Mouse (Mus musculus) MEL (cell line): ENCODE measurements at regions not wholly inside any gene's neighbourhood (a gene's known extent, or its start where the extent isn't known, plus 50 kb on each side); places are given as distances from the start of the nearest gene placed in this dataset.

ENCODE experiments used
- DNase-seq: peaks from one replicate; pipeline ENCODE4 v3.0.0; 2011; ENCODE audit warnings: low read depth, low spot score
- H3K27ac ChIP-seq: 2 replicates; pipeline ENCODE4 v1.5.1; 2012; ENCODE audit warnings: low read depth, mild to moderate bottlenecking, control low read depth, low read length, moderate library complexity; ENCODE audit not compliant: control insufficient read depth
- H3K27me3 ChIP-seq, 2 experiments: fragments of 150-350 bp in 1 of 2; sonication (generic) in 1 of 2; 2 replicates each; pipeline ENCODE4 v1.6.1; 2012; ENCODE audit warnings: low read length in 2 of 2, mild to moderate bottlenecking in 2 of 2, improper control_type of control experiment in 1 of 2, moderate library complexity in 1 of 2; ENCODE audit not compliant: insufficient read depth in 2 of 2, control insufficient read depth in 1 of 2
- H3K36me3 ChIP-seq, 2 experiments: 2 replicates each; pipeline ENCODE4 v1.6.1; 2012 to 2014; ENCODE audit warnings: low read length in 2 of 2, improper control_type of control experiment in 1 of 2, inconsistent platforms in 1 of 2, mild to moderate bottlenecking in 1 of 2; ENCODE audit not compliant: insufficient read depth in 2 of 2, control insufficient read depth in 1 of 2
- H3K4me1 ChIP-seq, 2 experiments: fragments of 150-350 bp in 1 of 2; sonication (generic) in 1 of 2; 2 replicates each; pipeline ENCODE4 v1.6.1; 2012; ENCODE audit warnings: low read length in 2 of 2, improper control_type of control experiment in 1 of 2, mild to moderate bottlenecking in 1 of 2; ENCODE audit not compliant: insufficient read depth in 2 of 2, control insufficient read depth in 1 of 2
- H3K4me3 ChIP-seq, 2 experiments: fragments of 150-350 bp in 1 of 2; sonication (generic) in 1 of 2; 2 replicates each; pipeline ENCODE4 v1.5.1; 2012; ENCODE audit warnings: low read depth in 2 of 2, low read length in 2 of 2, mild to moderate bottlenecking in 2 of 2, moderate library complexity in 2 of 2, control low read depth in 1 of 2, improper control_type of control experiment in 1 of 2; ENCODE audit not compliant: control insufficient read depth in 1 of 2, insufficient read depth in 1 of 2
- H3K79me2 ChIP-seq: 2 replicates; pipeline ENCODE4 v1.6.1; 2012; ENCODE audit warnings: mild to moderate bottlenecking, low read length, moderate library complexity; ENCODE audit not compliant: control insufficient read depth, poor library complexity, insufficient read depth
- H3K9ac ChIP-seq: 2 replicates; pipeline ENCODE4 v1.6.1; 2012; ENCODE audit warnings: low read depth, mild to moderate bottlenecking, control low read depth, low read length, moderate library complexity; ENCODE audit not compliant: control insufficient read depth, poor library complexity, severe bottlenecking
- H3K9me3 ChIP-seq: fragments of 150-350 bp; sonication (generic); replicated peaks from 2 replicates; pipeline ENCODE4 v1.6.1; 2012; ENCODE audit warnings: mild to moderate bottlenecking, low read length, improper control_type of control experiment, moderate library complexity; ENCODE audit not compliant: insufficient read depth
- CHD1 ChIP-seq: IDR thresholded peaks from 2 replicates; pipeline ENCODE4 v1.6.1; 2012; ENCODE audit warnings: low read depth, mild to moderate bottlenecking, inconsistent platforms, low read length, improper control_type of control experiment
- E2F4 ChIP-seq: IDR thresholded peaks from 2 replicates; pipeline ENCODE4 v1.6.1; 2011; ENCODE audit warnings: low read depth, low read length, improper control_type of control experiment, borderline replicate concordance
- ETS1 ChIP-seq: IDR thresholded peaks from 2 replicates; pipeline ENCODE4 v1.6.1; 2012; ENCODE audit warnings: low read depth, mild to moderate bottlenecking, inconsistent platforms, low read length, improper control_type of control experiment, moderate library complexity
- GATA1 ChIP-seq: IDR thresholded peaks from 2 replicates; pipeline ENCODE4 v1.6.1; 2011; ENCODE audit warnings: low read depth, low read length, improper control_type of control experiment
- MAFK ChIP-seq: IDR thresholded peaks from 2 replicates; pipeline ENCODE4 v1.6.1; 2011; ENCODE audit warnings: low read depth, mild to moderate bottlenecking, low read length, improper control_type of control experiment, borderline replicate concordance
- MYB ChIP-seq: IDR thresholded peaks from 2 replicates; pipeline ENCODE4 v1.6.1; 2011; ENCODE audit warnings: mild to moderate bottlenecking, low read depth, low read length, improper control_type of control experiment
- POLR2AphosphoS2 ChIP-seq: IDR thresholded peaks from 2 replicates; pipeline ENCODE4 v1.6.1; 2011; ENCODE audit warnings: low read length, improper control_type of control experiment
- POLR2AphosphoS5 ChIP-seq: IDR thresholded peaks from 2 replicates; pipeline ENCODE4 v1.6.1; 2012; ENCODE audit warnings: low read depth, borderline replicate concordance, mild to moderate bottlenecking, inconsistent platforms, low read length, moderate library complexity, mixed read lengths
- SMC3 ChIP-seq: IDR thresholded peaks from 2 replicates; pipeline ENCODE4 v1.6.1; 2011; ENCODE audit warnings: low read depth, low read length, improper control_type of control experiment
- TBP ChIP-seq: IDR thresholded peaks from 2 replicates; pipeline ENCODE4 v1.8.0; 2011; ENCODE audit warnings: low read depth, low read length, improper control_type of control experiment
- UBTF ChIP-seq: IDR thresholded peaks from 2 replicates; pipeline ENCODE4 v1.6.1; 2012; ENCODE audit warnings: low read depth, mild to moderate bottlenecking, inconsistent platforms, low read length, improper control_type of control experiment, moderate library complexity, borderline replicate concordance; ENCODE audit not compliant: insufficient read depth
- ZKSCAN1 ChIP-seq: IDR thresholded peaks from 2 replicates; pipeline ENCODE4 v1.6.1; 2012; ENCODE audit warnings: low read depth, mild to moderate bottlenecking, inconsistent platforms, low read length, improper control_type of control experiment, moderate library complexity

DNA sequence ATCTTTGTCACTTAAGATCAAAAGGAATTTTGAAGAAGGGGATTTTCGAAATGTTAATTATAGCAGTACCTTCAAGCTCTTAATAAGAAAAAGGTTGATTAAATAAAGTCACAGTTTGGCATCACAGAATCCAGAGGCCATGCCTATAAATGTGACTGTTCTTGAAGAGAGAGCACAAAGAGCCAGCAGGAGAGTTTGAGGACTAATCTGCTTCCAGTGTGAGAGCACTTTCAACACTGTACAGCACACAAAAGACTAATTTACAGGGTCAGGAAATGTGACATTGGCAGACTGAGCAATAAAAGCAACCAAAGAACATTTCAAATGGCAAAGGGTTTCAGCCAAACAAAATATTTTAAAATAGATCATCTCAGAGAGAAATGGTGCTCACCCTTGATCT is 352.1 kb upstream of the St8sia4 start:
- Histone ChIP-seq H3K27me3 (no peaks in the 10 kb centered on the region), H3K36me3 (no peaks in the 10 kb centered on the region), H3K4me3 (no peak overlapping the region), H3K79me2 (no peaks in the 10 kb centered on the region), H3K9me3 (no peaks in the 10 kb centered on the region), H3K4me1 (no peaks in the 10 kb centered on the region), H3K27ac (no peak overlapping the region), H3K9ac (no peak overlapping the region)
- TF ChIP-seq POLR2AphosphoS2, result no peak
- TF ChIP-seq SMC3, result no peak
- no peak for DNase-seq

DNA sequence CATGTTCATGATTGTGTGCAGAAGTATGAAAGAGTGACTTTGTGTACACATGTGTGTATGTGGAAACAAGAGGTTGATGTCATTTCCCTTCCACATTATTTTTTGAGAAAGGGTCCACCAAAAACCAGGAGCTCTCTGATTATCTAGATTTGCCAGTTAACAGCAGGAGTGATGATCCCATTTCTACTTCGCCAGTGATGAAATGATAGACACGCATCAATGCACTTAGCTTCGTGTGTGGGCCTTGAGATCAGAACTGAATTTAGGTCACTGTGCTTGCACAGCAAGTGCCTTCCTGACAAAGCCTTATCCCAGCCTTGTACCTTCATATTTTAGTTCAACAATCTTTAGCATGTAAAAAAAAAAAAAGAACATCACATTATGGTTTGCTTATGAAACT is 342.1 kb upstream of the St8sia4 start:
- H3K27ac ChIP-seq, result no peak overlapping the region
- H3K4me3 ChIP-seq, result no peak overlapping the region
- no peak for DNase-seq
- H3K36me3 ChIP-seq, result no peaks in the 10 kb centered on the region
- no peaks in the 10 kb centered on the region for H3K4me1 ChIP-seq
- no peaks in the 10 kb centered on the region for H3K79me2 ChIP-seq
- TF ChIP-seq TBP, result no peak
- no peak for TF ChIP-seq CHD1
- TF ChIP-seq MAFK, result no peak
- no peak for TF ChIP-seq GATA1
- H3K9ac ChIP-seq, result no peak overlapping the region
- H3K9me3 ChIP-seq, result no peaks in the 10 kb centered on the region
- H3K27me3 ChIP-seq, result no peaks in the 10 kb centered on the region

DNA sequence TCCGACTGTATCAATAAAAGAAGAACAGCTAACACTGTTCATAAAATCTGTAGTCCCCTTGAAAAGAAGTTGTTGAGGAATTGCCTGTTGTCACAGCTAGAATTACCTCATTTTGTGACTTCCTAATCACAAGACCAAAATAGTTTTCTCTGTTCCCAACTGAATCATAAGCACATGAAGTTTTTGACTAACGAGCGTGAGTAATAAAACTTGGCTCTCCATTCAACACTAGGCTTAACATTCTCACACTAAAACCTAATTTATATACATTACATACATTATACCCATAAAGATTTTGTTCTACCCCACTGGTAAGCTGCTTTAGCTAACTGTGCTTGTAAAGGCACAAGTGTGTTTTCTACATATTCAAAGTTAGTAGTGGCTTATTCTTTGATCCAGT is 335.7 kb upstream of the St8sia4 start:
- H3K9ac ChIP-seq, result no peak overlapping the region
- no peak for TF ChIP-seq ZKSCAN1
- no peak for TF ChIP-seq POLR2AphosphoS5
- TF ChIP-seq E2F4, result no peak
- TF ChIP-seq ETS1, result no peak
- TF ChIP-seq UBTF, result no peak
- TF ChIP-seq MYB, result no peak
- no peak overlapping the region for H3K27ac ChIP-seq
- no peak overlapping the region for H3K4me3 ChIP-seq
- H3K36me3 ChIP-seq, result no peaks in the 10 kb centered on the region
- H3K9me3 ChIP-seq, result no peaks in the 10 kb centered on the region
- no peaks in the 10 kb centered on the region for H3K4me1 ChIP-seq
- no peak for DNase-seq
- no peaks in the 10 kb centered on the region for H3K27me3 ChIP-seq
- H3K79me2 ChIP-seq, result no peaks in the 10 kb centered on the region
